Mouse (Mus musculus) mesoderm, embryonic 11.5 days (tissue): ENCODE data around the gene Olfr1158.
"Not testable (repeated sequence)": the region's sequence is repeated elsewhere in the genome, so short reads cannot be mapped to it uniquely, and the experiment has no call there.

ENCODE experiments used
- DNase-seq: peaks from one replicate; pipeline ENCODE4 v3.0.0-alpha.2; 2012; ENCODE audit warnings: low read depth, low spot score

Olfr1158 gene

GRCm38 (mm10) chr2:87989813-87990212 is at the start of gene Olfr1158:
Gene Olfr1158 (plus strand): TSS chr2:87990113.
- DNase-seq: no peak

- DNase-seq: no peak
Observed at GRCm38 (mm10) chr2:87945037-87945436, 44.9 kb upstream of the Olfr1158 start, which contains the start of gene Olfr1155. Gene Olfr1155 (minus strand): TSS chr2:87945137.

- no peak for DNase-seq
Observed at GRCm38 (mm10) chr2:87953000-87953399, 36.9 kb upstream of the Olfr1158 start, which contains the start of gene Olfr1156. Gene Olfr1156 (minus strand): TSS chr2:87953100.

GRCm38 (mm10) chr2:87968199-87968598 is 21.7 kb upstream of the Olfr1158 start, which contains the start of gene Olfr1157:
Gene Olfr1157 (minus strand): TSS chr2:87968299.
- DNase-seq: no peak

- no peak for DNase-seq
Observed at GRCm38 (mm10) chr2:87974563-87974962, 15.3 kb upstream of the Olfr1158 start, which contains the start of gene Olfr74. Gene Olfr74 (minus strand): TSS chr2:87974663.

- no peak for DNase-seq
Observed at GRCm38 (mm10) chr2:88007515-88008318, 17.8 kb downstream of the Olfr1158 start, which contains the start of gene Olfr1160. Gene Olfr1160 (minus strand): TSS chr2:88008268.

GRCm38 (mm10) chr2:88022474-88022873 is 32.6 kb downstream of the Olfr1158 start, which contains the start of gene Olfr1161:
Gene Olfr1161 (plus strand): TSS chr2:88022774.
- not testable (repeated sequence) for DNase-seq

GRCm38 (mm10) chr2:88037599-88037998 is 47.7 kb downstream of the Olfr1158 start, which contains the start of gene Olfr73:
Gene Olfr73 (minus strand): TSS chr2:88037699.
- no peak for DNase-seq
